Mouse (Mus musculus) gastrocnemius, postnatal 14 days (tissue): Measurements from ENCODE around the gene Becn1. TPM values are rescaled to one million over a fixed set of nuclear protein-coding genes. Genes with fewer than 3 reads are reported as not detected.
A peak's percentile ranks its signal among the peaks of the same experiment; 100 is the strongest.

ENCODE experiments used
- DNase-seq: peaks from one replicate; pipeline ENCODE4 v3.0.0; 2021; ENCODE audit warnings: mixed read lengths
- intact Hi-C: fragments of 180-260 bp; cut with DNase I; formaldehyde crosslinking; loops from one replicate; pipeline ENCODE4 v1.15.1; 2025; ENCODE audit warnings: low total_unique reads
- total RNA-seq, 2 experiments: library from RNA; stranded (reverse); gene quantifications; 2 replicates each; pipeline ENCODE4 v1.2.3; 2021

The Becn1 gene
- total RNA-seq, 2 experiments from 2014 or later, result 70.7 to 72.9 TPM

GRCm38 (mm10) chr11:101276319-101277070 is 25.6 kb downstream of the Becn1 start:
- intact Hi-C loops, result no loop called here
- DNase-seq, result no peak

- DNase-seq, result no peak
- intact Hi-C loops, result no loop called here
Observed at GRCm38 (mm10) chr11:101275309-101275708, 26.8 kb downstream of the Becn1 start.

GRCm38 (mm10) chr11:101272446-101272845 is 29.6 kb downstream of the Becn1 start:
- no peak for DNase-seq
- intact Hi-C loops, result no loop called here

GRCm38 (mm10) chr11:101269577-101270116 is 32.4 kb downstream of the Becn1 start:
- DNase-seq, result no peak
- intact Hi-C loops, result no loop called here

- no peak for DNase-seq
Observed at GRCm38 (mm10) chr11:101265906-101266305, 36.2 kb downstream of the Becn1 start.

GRCm38 (mm10) chr11:101264954-101265471 is 37.1 kb downstream of the Becn1 start:
- no peak for DNase-seq
- intact Hi-C loops, result no loop called here

More at GRCm38 (mm10) chr11:101265906-101266305, 36.2 kb downstream of the Becn1 start:
- intact Hi-C loops, result no loop called here

- intact Hi-C loops, result no loop called here
- no peak for DNase-seq
Observed at GRCm38 (mm10) chr11:101263989-101264280, 38.2 kb downstream of the Becn1 start.

GRCm38 (mm10) chr11:101263138-101263988 is 38.7 kb downstream of the Becn1 start:
- no peak for DNase-seq
- intact Hi-C loops, result no loop called here

GRCm38 (mm10) chr11:101262272-101262967 is 39.7 kb downstream of the Becn1 start:
- intact Hi-C loops, result no loop called here
- no peak for DNase-seq

- intact Hi-C loops, result no loop called here
- no peak for DNase-seq
Observed at GRCm38 (mm10) chr11:101260826-101261380, 41.2 kb downstream of the Becn1 start.

GRCm38 (mm10) chr11:101259948-101260825 is 41.9 kb downstream of the Becn1 start, which contains the start of gene Wnk4:
Gene Wnk4, plus strand, starts transcription at chr11:101260567.
- peak; percentile 57 for DNase-seq
- intact Hi-C loops, result no loop called here

- intact Hi-C loops, result no loop called here
- DNase-seq, result no peak
Observed at GRCm38 (mm10) chr11:101259261-101259712, 42.8 kb downstream of the Becn1 start.

GRCm38 (mm10) chr11:101255826-101256775 is 46.0 kb downstream of the Becn1 start:
- DNase-seq, result no peak
- intact Hi-C loops, result no loop called here

- intact Hi-C loops, result no loop called here
- peak; percentile 85 for DNase-seq
Observed at GRCm38 (mm10) chr11:101253613-101254389, 48.3 kb downstream of the Becn1 start, which contains the start of gene Vps25. Gene Vps25, plus strand, starts transcription at chr11:101253707.

- intact Hi-C loops, result no loop called here
Observed at GRCm38 (mm10) chr11:101252941-101253340, 49.1 kb downstream of the Becn1 start.

GRCm38 (mm10) chr11:101251031-101251430 is 51.1 kb downstream of the Becn1 start:
- intact Hi-C loops, result no loop called here
- no peak for DNase-seq

More at GRCm38 (mm10) chr11:101252941-101253340, 49.1 kb downstream of the Becn1 start:
- no peak for DNase-seq
